Mouse (Mus musculus) gastrocnemius, postnatal 14 days (tissue): ENCODE data around the gene Rab40c. TPM values are rescaled to one million over a fixed set of nuclear protein-coding genes. Genes with fewer than 3 reads are reported as not detected.
A peak's percentile ranks its signal among the peaks of the same experiment; 100 is the strongest.
"Not testable (repeated sequence)": the region's sequence is repeated elsewhere in the genome, so short reads cannot be mapped to it uniquely, and the experiment has no call there.

ENCODE experiments used
- DNase-seq: peaks from one replicate; pipeline ENCODE4 v3.0.0; 2021; ENCODE audit warnings: mixed read lengths
- intact Hi-C: fragments of 180-260 bp; cut with DNase I; formaldehyde crosslinking; loops from one replicate; pipeline ENCODE4 v1.15.1; 2025; ENCODE audit warnings: low total_unique reads
- total RNA-seq, 2 experiments: library from RNA; stranded (reverse); gene quantifications; 2 replicates each; pipeline ENCODE4 v1.2.3; 2021

Rab40c gene
- total RNA-seq, 2 experiments from 2014 or later = 10.1 to 10.3 TPM

GRCm38 (mm10) chr17:25879261-25879660, 40.3 kb downstream of the Rab40c start:
- intact Hi-C loops = no loop called here
- no peak for DNase-seq

GRCm38 (mm10) chr17:25878611-25879180, 40.8 kb downstream of the Rab40c start:
- DNase-seq = no peak
- intact Hi-C loops = no loop called here

DNA sequence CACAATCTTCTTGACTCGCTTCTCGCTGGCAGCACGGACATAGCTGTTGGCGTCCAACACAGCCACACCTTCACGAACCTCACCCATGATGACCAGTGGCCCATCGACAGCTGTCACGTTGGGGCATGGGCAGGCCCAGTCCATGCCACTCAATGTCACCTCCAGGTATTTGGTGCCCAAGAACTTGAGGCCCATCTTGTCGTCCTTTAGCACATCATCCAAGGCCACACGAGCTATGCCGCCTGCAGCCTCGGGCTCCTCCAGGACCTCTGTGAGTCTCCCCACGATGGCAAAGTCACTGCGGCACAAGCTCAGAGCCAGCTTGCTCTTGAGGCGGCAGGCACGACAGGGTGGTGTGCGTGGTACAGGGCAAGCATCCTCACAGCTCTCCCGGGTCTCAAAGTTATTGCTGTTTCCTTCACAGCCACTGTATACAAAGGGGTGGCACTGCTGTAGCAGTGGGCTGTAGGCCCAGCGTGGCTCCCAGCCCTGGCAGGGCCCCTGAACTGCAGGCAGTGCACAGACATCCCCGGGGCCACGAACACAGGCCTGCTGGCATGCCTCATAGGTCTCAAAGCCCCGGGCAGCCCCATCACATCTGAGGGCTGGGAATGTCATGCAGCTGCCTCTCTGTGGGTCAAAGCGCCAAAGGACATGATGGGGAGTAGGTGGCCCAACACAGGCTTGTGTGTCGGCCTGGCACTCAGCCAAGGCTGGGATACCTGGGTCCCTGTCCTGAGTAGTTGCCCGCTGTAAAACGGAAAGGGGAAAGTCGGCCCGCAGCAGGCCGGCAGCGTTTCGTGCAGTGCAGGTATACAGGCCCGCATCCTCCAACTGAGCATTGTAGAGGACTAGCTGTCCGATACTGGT, 41.6 kb downstream of the Rab40c start:
- no peak for DNase-seq
- intact Hi-C loops = no loop called here

DNA sequence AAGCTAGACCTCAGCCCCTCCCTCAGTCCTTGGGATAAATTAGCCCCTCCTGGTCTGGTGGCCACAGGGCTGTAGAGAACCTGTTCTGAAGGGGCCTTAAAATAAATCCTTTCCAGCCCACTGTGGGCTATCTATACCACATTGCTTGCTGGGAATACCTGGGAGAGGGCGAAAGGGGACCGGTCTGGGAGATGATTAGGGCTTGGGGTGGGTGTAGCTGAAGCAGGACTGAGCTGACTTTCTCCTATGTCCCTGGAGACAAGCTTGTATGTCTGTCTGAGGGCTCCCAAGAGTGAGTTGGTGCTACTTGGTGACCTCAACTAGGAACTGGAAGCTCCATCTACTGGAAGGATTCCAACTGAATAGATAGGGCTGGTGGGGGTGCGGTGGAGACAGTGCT, 42.5 kb downstream of the Rab40c start:
- DNase-seq = no peak
- intact Hi-C loops = no loop called here

DNA sequence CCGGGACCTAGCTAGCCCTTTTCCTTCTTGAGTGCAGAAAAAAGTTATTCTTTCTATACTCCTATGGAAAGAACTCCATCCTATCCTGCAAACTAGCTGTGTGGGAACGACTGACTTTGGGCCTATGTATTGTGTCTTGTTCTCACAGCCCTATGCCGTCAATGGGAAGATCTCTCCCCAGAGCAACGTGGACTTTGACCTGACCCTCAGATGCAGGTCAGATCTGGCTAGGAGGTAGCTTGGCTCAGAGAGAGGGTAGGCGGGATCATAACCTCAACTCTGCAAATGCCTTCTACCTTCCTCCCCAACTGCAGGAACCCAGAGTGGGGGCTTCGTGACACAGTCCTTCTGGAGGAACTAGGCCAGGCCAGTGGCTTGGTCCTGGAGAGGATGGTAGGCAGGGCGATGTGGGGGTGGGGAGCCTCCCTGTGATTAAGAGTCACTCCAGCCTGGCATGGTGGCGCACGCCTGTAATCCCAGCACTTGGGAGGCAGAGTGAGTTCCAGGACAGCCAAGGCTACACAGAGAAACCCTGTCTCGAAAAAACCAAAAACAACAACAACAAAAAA, 43.1 kb downstream of the Rab40c start:
- intact Hi-C loops = no loop called here
- no peak for DNase-seq

GRCm38 (mm10) chr17:25875171-25876136, 44.1 kb downstream of the Rab40c start:
- peak; percentile 92 for DNase-seq
- intact Hi-C loops = no loop called here

DNA sequence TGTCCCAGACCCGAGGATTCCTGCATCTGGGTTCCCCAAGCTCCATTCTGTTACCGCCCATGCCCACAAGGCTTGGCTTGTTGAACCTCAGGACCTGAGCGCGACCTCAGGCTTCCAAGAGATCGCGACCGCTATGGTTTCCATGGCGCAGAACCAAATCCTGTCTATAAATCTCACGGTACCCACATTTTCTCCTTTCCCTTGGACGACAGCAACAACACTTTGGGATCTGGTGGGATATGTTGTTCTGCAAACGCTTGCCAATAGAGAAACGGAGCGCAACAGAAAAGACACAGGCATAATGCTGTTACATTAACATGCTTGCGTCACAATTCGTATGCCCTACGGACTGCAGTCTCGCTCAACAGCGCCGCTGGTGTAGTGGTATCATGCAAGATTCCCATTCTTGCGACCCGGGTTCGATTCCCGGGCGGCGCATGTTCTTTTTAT, 44.8 kb downstream of the Rab40c start, which contains the start of gene Mettl26:
Mettl26 (plus strand) TSS at position 354 of the 450 bp plus-strand sequence.
- intact Hi-C loops = no loop called here
- peak; percentile 82 for DNase-seq

DNA sequence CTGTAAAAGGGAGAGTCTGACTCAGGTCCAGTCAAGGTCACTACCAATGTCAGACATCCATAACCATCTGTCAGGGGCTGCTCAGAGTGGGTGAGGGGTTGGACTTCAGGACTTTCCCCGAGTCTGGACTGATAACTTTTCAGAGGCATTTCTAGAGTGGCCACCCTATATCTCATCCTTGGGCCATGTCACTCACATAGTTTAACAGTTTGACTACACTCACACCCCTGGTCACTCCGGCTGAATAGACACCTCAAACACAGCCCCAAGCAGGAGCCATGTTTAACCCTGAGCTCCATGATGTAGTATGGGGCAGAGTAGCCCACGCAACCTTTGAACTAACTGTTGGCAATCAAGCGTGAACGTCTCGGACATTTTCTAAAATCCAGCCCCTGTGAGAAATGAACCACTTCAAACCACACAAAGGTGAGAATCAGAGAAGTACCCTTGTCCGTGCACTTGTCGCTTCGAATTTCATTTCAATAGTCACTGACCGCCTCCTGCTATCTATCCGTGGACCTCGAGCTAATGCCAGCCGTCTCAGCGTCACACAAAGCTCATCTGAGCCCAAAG, 45.3 kb downstream of the Rab40c start:
- intact Hi-C loops = no loop called here
- DNase-seq = no peak

- DNase-seq = no peak
- intact Hi-C loops = no loop called here
These were observed 46.0 kb downstream of the Rab40c start for GRCm38 (mm10) chr17:25873405-25874147.

DNA sequence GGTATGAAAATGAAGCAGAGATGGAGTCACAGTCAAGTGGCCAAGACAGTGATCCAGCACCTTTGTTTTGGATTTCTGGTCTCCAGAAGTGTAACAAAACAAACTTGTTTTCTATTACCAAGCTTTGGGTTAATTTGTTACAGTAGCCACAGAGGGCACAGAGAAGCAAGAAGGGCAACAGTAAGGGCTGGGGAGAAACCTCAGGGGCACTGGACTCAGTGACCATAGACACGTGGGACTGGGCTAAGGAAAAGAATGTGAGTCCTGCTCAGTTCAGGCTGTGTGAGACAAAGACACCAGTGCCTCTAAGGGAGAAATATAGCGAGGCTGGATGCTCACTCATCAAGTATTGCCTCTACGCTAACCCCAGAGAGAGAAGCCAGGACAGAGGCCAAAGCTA, 46.9 kb downstream of the Rab40c start:
- DNase-seq = no peak
- intact Hi-C loops = no loop called here

- intact Hi-C loops, DNase-seq: not testable (repeated sequence)
These were observed 48.0 kb downstream of the Rab40c start for GRCm38 (mm10) chr17:25871566-25871965.

DNA sequence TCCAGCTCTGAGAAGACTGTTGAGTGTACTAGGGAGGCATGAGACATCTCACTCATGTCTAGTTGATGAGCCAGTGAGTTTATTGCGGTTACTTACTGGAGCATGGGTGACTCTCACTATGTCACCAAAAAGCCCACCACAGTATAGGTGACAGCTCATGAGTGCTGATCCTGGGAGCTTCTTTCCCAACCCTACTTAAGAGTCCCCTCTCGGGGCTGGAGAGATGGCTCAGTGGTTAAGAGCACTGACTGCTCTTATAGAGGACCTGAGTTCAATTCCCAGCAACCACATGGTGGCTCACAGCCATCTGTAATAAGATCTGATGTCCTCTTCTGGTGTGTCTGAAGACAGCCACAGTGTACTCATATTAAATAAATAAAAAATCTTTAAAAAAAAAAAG, 49.6 kb downstream of the Rab40c start:
- intact Hi-C loops = no loop called here
- DNase-seq = no peak

- intact Hi-C loops = no loop called here
- no peak for DNase-seq
These were observed 50.0 kb downstream of the Rab40c start for GRCm38 (mm10) chr17:25869498-25869897.

- intact Hi-C loops = no loop called here
- peak; percentile 83 for DNase-seq
These were observed 50.8 kb downstream of the Rab40c start, which contains the start of gene Mcrip2 for GRCm38 (mm10) chr17:25868601-25869191. Gene Mcrip2 (minus strand): TSS chr17:25868764.

GRCm38 (mm10) chr17:25867836-25868600, 51.5 kb downstream of the Rab40c start:
- peak; percentile 50 for DNase-seq
- intact Hi-C loops = no loop called here

DNA sequence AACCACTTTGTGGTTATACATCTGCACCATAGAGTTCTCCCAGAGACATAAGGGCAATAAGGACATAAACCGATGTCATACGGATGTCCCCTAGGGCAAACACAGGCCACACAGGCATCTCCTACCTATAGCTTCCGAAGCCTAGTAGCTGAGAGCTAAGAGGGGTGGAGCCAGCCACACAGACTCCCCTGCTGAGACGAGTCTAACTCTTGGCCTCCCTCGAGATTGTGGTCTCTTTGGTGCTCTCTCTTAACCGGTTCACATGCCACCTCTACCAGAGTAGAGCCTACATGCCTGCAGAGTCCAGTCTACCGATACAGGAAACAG, 52.1 kb downstream of the Rab40c start:
- no peak for DNase-seq
- intact Hi-C loops = no loop called here

DNA sequence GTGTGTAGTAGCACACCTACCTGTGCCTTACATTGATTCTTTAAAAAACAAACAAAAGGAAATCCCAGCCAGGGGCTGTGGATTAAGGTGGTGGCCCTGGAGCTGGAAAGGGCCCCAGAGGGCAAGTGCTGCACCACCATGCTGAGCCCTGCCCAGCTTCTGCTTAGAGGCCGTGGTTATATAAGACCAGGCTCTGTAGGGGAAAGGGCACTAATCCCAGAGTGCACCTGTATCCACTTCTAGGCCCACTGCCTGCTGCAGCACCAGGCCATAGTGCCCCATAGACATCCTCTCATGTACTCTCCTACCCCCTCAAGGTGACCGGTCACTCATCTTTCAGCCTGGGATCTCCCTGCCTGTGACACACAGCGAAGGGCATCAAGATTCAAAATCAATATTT, 53.4 kb downstream of the Rab40c start:
- intact Hi-C loops = no loop called here

More for the DNA sequence above, 53.4 kb downstream of the Rab40c start:
- DNase-seq = no peak
